ENCODE assay signal across 8 mouse cellular contexts in genomic region chr13:100001790-100002196, GRCm38 (mm10). TPM values are rescaled to one million over a fixed set of nuclear protein-coding genes. Genes with fewer than 3 reads are reported as not detected.
DNase-seq lines count a peak whose midpoint lies in the region; ATAC-seq and TF ChIP-seq lines count a peak whose summit lies in the region.

No protein-coding gene starts in this region.

- intact Hi-C loops in gastrocnemius, adult 2 months (cut with DNase I) = loop anchor here (10.0 kb wide), 1 partner anchor 657 kb away; the partner anchor contains the start of genes Mrps27 and Ptcd2

- DNase-seq in WW6 (ENCODE audit: low read depth, low spot score) = peak; percentile 58
- DNase-seq in cerebellum, postnatal 36 days = peak; percentile 87 to 88
- DNase-seq in gastrocnemius, adult 2 months = peak; percentile 93
- peak; percentile 88 for DNase-seq in intestine, embryonic 14.5 days (ENCODE audit: low spot score)
- peak; percentile 43 to 87 for DNase-seq in left cerebral cortex, adult 9 months (ENCODE audit: low spot score in 2 of 2)
- peak; percentile 76 for DNase-seq in mesoderm, embryonic 11.5 days (ENCODE audit: low read depth, low spot score)
- DNase-seq in right cerebral cortex, postnatal 36 days (ENCODE audit: low spot score in 2 of 2) = peak; percentile 71 to 77
- DNase-seq in urinary bladder, postnatal 4 days (ENCODE audit: low spot score in 2 of 2) = peak; percentile 62 to 83

- H3K27me3 ChIP-seq in intestine, embryonic 14.5 days (replicated peaks; ENCODE audit: control insufficient read depth, insufficient read depth, low read length) = no peaks in the 10 kb centered on the region

- no peak overlapping the region for H3K9ac ChIP-seq in intestine, embryonic 14.5 days (ENCODE audit: low read length)

- H3K27ac ChIP-seq in gastrocnemius, adult 2 months = no peak overlapping the region
- H3K27ac ChIP-seq in intestine, embryonic 14.5 days (ENCODE audit: low read depth) = no peak overlapping the region

- H3K4me2 ChIP-seq in intestine, embryonic 14.5 days (ENCODE audit: low read length) = no peak overlapping the region

- H3K4me3 ChIP-seq in gastrocnemius, adult 2 months = no peak overlapping the region
- H3K4me3 ChIP-seq in intestine, embryonic 14.5 days (ENCODE audit: low read depth, low read length) = no peak overlapping the region

- H3K9me3 ChIP-seq in intestine, embryonic 14.5 days (ENCODE audit: control insufficient read depth, low read length) = no peaks in the 10 kb centered on the region

- WGBS in intestine, embryonic 14.5 days = 38% methylated on average over 5 of the region's 5 CpGs

- ATAC-seq in intestine, embryonic 14.5 days (replicated peaks; ENCODE audit: low FRiP score, low TSS enrichment, low read depth) = no peak

- peak; percentile 87 for TF ChIP-seq CTCF in gastrocnemius, adult 2 months (IDR thresholded peaks at IDR 0.05)

- H3K36me3 ChIP-seq in intestine, embryonic 14.5 days (ENCODE audit: control insufficient read depth, insufficient read depth, low read length) = no peaks in the 10 kb centered on the region

- no peaks in the 10 kb centered on the region for H3K4me1 ChIP-seq in intestine, embryonic 14.5 days (replicated peaks; ENCODE audit: control insufficient read depth, insufficient read depth, low read length)

RNA-seq across cellular contexts. Expression of gene Mccc2, which starts 13.6 kb away (rescaled TPM):
- 10 to 100 TPM; 30.4 to 42.8 TPM for total RNA-seq in gastrocnemius, adult 2 months (2021)
- 45.9 and 51.6 TPM in 2 replicates for polyA plus RNA-seq in intestine, embryonic 14.5 days (2014; fragmentation: Nextera tagmentation; extraction: Ambion mirVana)
